Mouse (Mus musculus): Measurements from ENCODE around the gene Shb.

DNA sequence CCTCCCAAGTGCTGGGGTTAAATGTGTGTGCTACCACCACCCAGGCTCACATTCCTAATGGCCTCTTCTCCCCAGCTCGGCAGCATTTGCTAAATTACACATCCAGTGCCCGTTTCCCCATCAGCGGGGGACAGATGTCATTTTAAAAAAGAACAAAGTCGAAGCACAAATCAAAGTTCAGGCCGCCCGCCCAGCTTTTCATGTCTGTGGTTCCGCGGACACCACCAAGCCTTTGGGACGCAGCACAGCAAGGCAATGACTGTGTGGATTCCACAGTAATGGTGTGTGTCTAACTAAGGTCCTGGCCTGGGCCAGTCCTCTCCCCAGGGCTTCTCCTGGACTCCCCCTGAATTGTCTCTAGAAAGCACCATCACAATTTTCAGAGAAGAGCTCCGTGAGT, 32.7 kb downstream of the Shb start:
- TF ChIP-seq CTCF (IDR thresholded peaks at IDR 0.05; ENCODE audit: low read depth) (no peak), EP300 (optimal IDR thresholded peaks at IDR 0.05) (no peak)

All from stomach, postnatal 0 days (tissue).